Mouse (Mus musculus): ENCODE measurements around the gene Pip4p1. TPM values are rescaled to one million over a fixed set of nuclear protein-coding genes. Genes with fewer than 3 reads are reported as not detected.
A peak's percentile ranks its signal among the peaks of the same experiment; 100 is the strongest.
"Not testable (repeated sequence)": the region's sequence is repeated elsewhere in the genome, so short reads cannot be mapped to it uniquely, and the experiment has no call there.

Pip4p1 gene
- total and polyA plus RNA-seq, 3 experiments, result 18.1 to 35.5 (median 28.1) TPM

DNA sequence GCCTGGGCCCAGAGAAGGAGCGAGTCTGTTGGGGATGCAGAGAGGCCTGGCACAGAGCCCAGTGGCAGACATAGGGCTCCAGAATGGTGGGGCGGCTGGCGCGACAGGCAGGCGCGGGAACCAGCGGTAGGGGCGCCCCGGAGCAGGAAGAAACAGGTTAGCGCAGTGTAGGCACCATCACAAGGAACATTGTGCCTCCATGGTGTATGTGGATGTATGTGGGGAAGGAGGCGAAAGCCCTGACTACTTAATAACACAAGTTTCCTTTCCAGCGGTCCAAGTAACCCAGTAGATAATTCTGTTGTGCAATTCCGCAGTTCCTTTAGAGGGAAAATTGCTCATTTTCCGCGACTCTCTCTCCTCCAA lies 14.0 kb upstream of the Pip4p1 start:
- dilution Hi-C loops (cut with MboI; ENCODE audit: extremely low pct_ligation_motif_present, extremely low pct_unique_long_range_greater_than_20kb, low sequenced_read_pairs); H3K9me3 ChIP-seq (replicated peaks; ENCODE audit: low read length); in situ Hi-C loops (cut with MboI; ENCODE audit: low pct_ligation_motif_present, low pct_unique_long_range_greater_than_20kb, low sequenced_read_pairs); H3K79me2 ChIP-seq (replicated peaks; ENCODE audit: control insufficient read depth, extremely low read depth, insufficient read depth, poor library complexity, severe bottlenecking); H3K27me3 ChIP-seq (replicated peaks); H3K4me1 ChIP-seq (ENCODE audit: control insufficient read depth in 1 of 2, insufficient read depth in 2 of 2): not testable (repeated sequence)
- Histone ChIP-seq H3K4me2 (ENCODE audit: insufficient read depth, low read depth, poor library complexity, severe bottlenecking) (peak overlapping the region; percentile 89; the same call in 1 of the 2 replicates), H3K27ac (ENCODE audit: insufficient read depth, low read depth) (peak overlapping the region; percentile 56), H3K4me3 (replicated peaks in 1 of 3; ENCODE audit: low read depth in 2 of 3, low read length in 2 of 3, poor library complexity in 1 of 3) (peak overlapping the region; percentile 53 to 96 (median 74)), H3K36me3 (replicated peaks in 1 of 2; ENCODE audit: control insufficient read depth in 1 of 2, insufficient read depth in 1 of 2, low read length in 1 of 2) (peaks cover 9 to 12% of the 10 kb centered on the region in 2 experiments), H3K9ac (ENCODE audit: insufficient read depth, low read depth) (peak overlapping the region; percentile 80)
- TF ChIP-seq SIN3A (IDR thresholded peaks at IDR 0.05; ENCODE audit: low read length), result peak; percentile 67
- peak; percentile 7; the same call in 1 of the 2 replicates for TF ChIP-seq NELFE (IDR thresholded peaks at IDR 0.05; ENCODE audit: low read depth, low read length)
- TF ChIP-seq CHD1 (IDR thresholded peaks at IDR 0.05; ENCODE audit: low read depth, low read length), result 0 out of 2 replicates have a peak, but pooled peaks have one; percentile 43
- TF ChIP-seq MAX (IDR thresholded peaks at IDR 0.05; ENCODE audit: low read length), result 0 out of 2 replicates have a peak, but pooled peaks have one; percentile 34
- TF ChIP-seq MYC (IDR thresholded peaks at IDR 0.05; ENCODE audit: low read depth, low read length), result 0 out of 2 replicates have a peak, but pooled peaks have one; percentile 37
- peak; percentile 39; the same call in 1 of the 2 replicates for TF ChIP-seq MEF2A (IDR thresholded peaks at IDR 0.05; ENCODE audit: borderline replicate concordance, low read depth, low read length)
- TF ChIP-seq UBTF (IDR thresholded peaks at IDR 0.05; ENCODE audit: low read depth, low read length), result peak; percentile 75; the same call in 1 of the 2 replicates
- peak; percentile 26; the same call in 1 of the 2 replicates for TF ChIP-seq HCFC1 (IDR thresholded peaks at IDR 0.05; ENCODE audit: low read depth, low read length)
- TF ChIP-seq SMC3 (IDR thresholded peaks at IDR 0.05; ENCODE audit: low read depth, low read length), result peak; percentile 0; the same call in 1 of the 2 replicates
- TF ChIP-seq ZMIZ1 (IDR thresholded peaks at IDR 0.05; ENCODE audit: low read depth, low read length), result peak; percentile 0; the same call in 1 of the 2 replicates
- peak; percentile 37 for DNase-seq (ENCODE audit: extremely low read depth)

DNA sequence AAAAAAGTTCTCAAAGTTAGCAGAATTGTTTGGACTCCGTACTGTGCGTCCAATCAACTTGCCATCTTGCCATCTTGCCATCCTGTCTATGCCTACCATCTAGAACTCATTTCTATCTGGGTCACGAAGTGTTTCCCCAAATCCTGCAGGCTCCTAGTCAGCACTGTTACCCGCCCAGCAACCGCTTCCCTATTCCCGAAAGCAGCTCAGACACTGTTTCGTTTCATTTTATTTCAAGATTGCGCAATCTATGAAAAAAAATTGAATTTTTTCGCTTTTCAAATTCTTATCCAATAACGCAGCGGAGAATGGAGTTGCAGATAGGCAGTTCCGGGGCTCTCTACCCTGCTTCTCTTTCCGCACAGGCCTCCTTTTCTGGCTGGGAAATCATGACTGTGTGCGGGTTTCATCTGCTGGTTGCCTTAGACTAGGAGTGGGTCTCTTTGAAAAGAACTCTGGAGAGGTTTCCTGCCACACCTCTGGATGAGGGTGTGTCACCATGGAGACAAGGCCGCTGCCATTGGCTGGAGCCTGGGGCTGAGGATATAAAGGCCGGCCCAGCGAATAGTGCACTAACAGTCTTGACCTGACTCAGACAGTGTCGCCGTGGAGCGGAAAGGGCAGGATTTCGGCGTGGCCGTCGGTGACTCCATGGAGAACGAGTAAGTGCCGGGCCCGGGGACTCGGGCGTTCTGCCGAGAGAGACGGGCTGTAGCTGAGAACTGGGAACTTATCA lies 13.4 kb upstream of the Pip4p1 start, which contains the start of gene Gm49342:
Gm49342 (plus strand) TSS at position 586 of the 736 bp plus-strand sequence.
- Histone ChIP-seq H3K4me2 (ENCODE audit: insufficient read depth, low read depth, poor library complexity, severe bottlenecking) (peak within 1 kb of the TSS; percentile 89), H3K36me3 (replicated peaks in 1 of 2; ENCODE audit: control insufficient read depth in 1 of 2, insufficient read depth in 1 of 2, low read length in 1 of 2) (peaks cover 4 to 8% of the 10 kb centered on the region in 2 experiments), H3K27me3 (replicated peaks) (no peaks in the 10 kb centered on the region), H3K79me2 (replicated peaks; ENCODE audit: control insufficient read depth, extremely low read depth, insufficient read depth, poor library complexity, severe bottlenecking) (peaks cover 6% of the 10 kb centered on the region), H3K4me3 (replicated peaks in 1 of 3; ENCODE audit: low read depth in 2 of 3, low read length in 2 of 3, poor library complexity in 1 of 3) (peak within 1 kb of the TSS; percentile 53 to 96 (median 74)), H3K9ac (ENCODE audit: insufficient read depth, low read depth) (peak within 1 kb of the TSS; percentile 80), H3K9me3 (replicated peaks; ENCODE audit: low read length) (no peaks in the 10 kb centered on the region), H3K4me1 (ENCODE audit: control insufficient read depth in 1 of 2, insufficient read depth in 2 of 2) (peaks cover 5 to 9% of the 10 kb centered on the region in 2 experiments; a peak in 3 of 4 replicates), H3K27ac (ENCODE audit: insufficient read depth, low read depth) (peak within 1 kb of the TSS; percentile 56)
- DNase-seq (ENCODE audit: extremely low read depth), result peak; percentile 95
- in situ Hi-C loops (cut with MboI; ENCODE audit: low pct_ligation_motif_present, low pct_unique_long_range_greater_than_20kb, low sequenced_read_pairs) (no loop called here), dilution Hi-C loops (cut with MboI; ENCODE audit: extremely low pct_ligation_motif_present, extremely low pct_unique_long_range_greater_than_20kb, low sequenced_read_pairs) (no loop called here)
- TF ChIP-seq UBTF (IDR thresholded peaks at IDR 0.05; ENCODE audit: low read depth, low read length), result no peak
- TF ChIP-seq POLR2AphosphoS2 (IDR thresholded peaks at IDR 0.05; ENCODE audit: low read depth, low read length), result peak; percentile 77; the same call in 1 of the 2 replicates
- TF ChIP-seq KAT2A (IDR thresholded peaks at IDR 0.05; ENCODE audit: insufficient replicate concordance, low read length), result no peak
- TF ChIP-seq EP300 (IDR thresholded peaks at IDR 0.05; ENCODE audit: low read length), result no peak
- TF ChIP-seq ZNF384 (IDR thresholded peaks at IDR 0.05; ENCODE audit: low read depth, low read length), result no peak
- peak; percentile 1; the same call in 1 of the 2 replicates for TF ChIP-seq SMC3 (IDR thresholded peaks at IDR 0.05; ENCODE audit: low read depth, low read length)
- no peak; the same call in 1 of the 2 replicates for TF ChIP-seq MAX (IDR thresholded peaks at IDR 0.05; ENCODE audit: low read length)
- no peak for TF ChIP-seq JUN (IDR thresholded peaks at IDR 0.05; ENCODE audit: insufficient read depth, low read depth, low read length)
- no peak for TF ChIP-seq JUND (conservative IDR thresholded peaks at IDR 0.05; ENCODE audit: low read depth, low read length)
- TF ChIP-seq MXI1 (IDR thresholded peaks at IDR 0.05; ENCODE audit: low read depth, low read length), result peak; percentile 59
- TF ChIP-seq MAFK (IDR thresholded peaks at IDR 0.05; ENCODE audit: insufficient replicate concordance, low read length), result no peak
- TF ChIP-seq ZMIZ1 (IDR thresholded peaks at IDR 0.05; ENCODE audit: low read depth, low read length), result peak; percentile 94
- no peak for TF ChIP-seq ETS1 (conservative IDR thresholded peaks at IDR 0.05; ENCODE audit: low read depth, low read length)
- peak; percentile 41 for TF ChIP-seq HCFC1 (IDR thresholded peaks at IDR 0.05; ENCODE audit: low read depth, low read length)
- TF ChIP-seq BHLHE40 (IDR thresholded peaks at IDR 0.05; ENCODE audit: low read depth, low read length), result no peak
- no peak for TF ChIP-seq CHD2 (IDR thresholded peaks at IDR 0.05; ENCODE audit: low read length)
- TF ChIP-seq RCOR1 (conservative IDR thresholded peaks at IDR 0.05; ENCODE audit: low read depth, low read length), result no peak
- TF ChIP-seq POLR2A (IDR thresholded peaks at IDR 0.05; ENCODE audit: low read depth, low read length), result peak; percentile 97
- TF ChIP-seq ELF1 (IDR thresholded peaks at IDR 0.05; ENCODE audit: low read depth, low read length), result 0 out of 2 replicates have a peak, but pooled peaks have one; percentile 42
- TF ChIP-seq TBP (conservative IDR thresholded peaks at IDR 0.05; ENCODE audit: low read depth, low read length), result peak; percentile 97
- no peak for TF ChIP-seq CTCF (conservative IDR thresholded peaks at IDR 0.05 in 1 of 2, IDR thresholded peaks at IDR 0.05 in 1 of 2; ENCODE audit: low read depth in 2 of 2, low read length in 2 of 2)
- peak; percentile 96 for TF ChIP-seq NELFE (IDR thresholded peaks at IDR 0.05; ENCODE audit: low read depth, low read length)
- TF ChIP-seq TCF12 (IDR thresholded peaks at IDR 0.05; ENCODE audit: low read depth, low read length), result peak; percentile 68
- TF ChIP-seq MYC (IDR thresholded peaks at IDR 0.05; ENCODE audit: low read depth, low read length), result no peak
- peak; percentile 23 for TF ChIP-seq SIN3A (IDR thresholded peaks at IDR 0.05; ENCODE audit: low read length)

Data from CH12.LX (cell line).